Mouse (Mus musculus): ENCODE measurements at regions not wholly inside any gene's neighbourhood (a gene's known extent, or its start where the extent isn't known, plus 50 kb on each side); places are given as distances from the start of the nearest gene placed in this dataset.

DNA sequence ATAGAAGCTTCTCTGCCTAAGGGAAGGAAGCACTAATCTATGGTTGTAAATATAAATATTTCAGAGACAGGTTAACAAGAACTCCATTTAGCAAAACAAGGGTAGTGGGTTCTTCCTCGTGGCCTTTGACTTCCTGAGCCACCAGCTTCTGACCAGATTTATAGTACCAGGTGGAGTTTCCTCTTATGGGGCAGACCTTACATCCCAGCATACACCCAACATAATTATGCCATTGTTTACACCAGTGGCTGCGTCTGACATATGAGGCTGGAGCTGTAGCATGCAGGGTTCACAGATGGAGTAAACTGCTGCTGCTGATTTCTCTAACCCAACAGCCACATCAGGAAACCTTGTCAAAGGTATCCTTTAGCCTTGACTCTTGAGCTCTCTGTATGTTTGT is 75.5 kb downstream of the Trib2 start:
- DNase-seq (ENCODE audit: low spot score), result no peak

DNA sequence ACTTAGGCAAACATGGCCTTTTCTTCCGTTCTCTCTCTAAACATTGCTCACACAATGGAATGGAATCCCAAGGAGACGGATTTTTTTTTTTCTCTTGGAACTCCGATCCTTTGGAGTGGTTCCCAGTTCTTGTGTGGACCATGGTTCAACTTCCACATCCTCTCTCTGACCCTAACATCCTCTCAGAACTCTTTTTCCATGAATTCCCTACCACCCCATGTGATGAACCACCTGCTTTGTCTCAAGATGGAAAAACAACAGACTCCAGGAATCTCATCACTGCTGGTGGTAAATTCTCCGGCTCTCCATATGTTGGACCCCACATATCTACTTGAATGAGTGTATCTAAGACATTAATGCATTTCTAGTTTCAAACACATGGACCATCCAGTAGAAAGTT is 77.7 kb downstream of the Trib2 start:
- peak; percentile 73 for DNase-seq (ENCODE audit: low spot score)

DNA sequence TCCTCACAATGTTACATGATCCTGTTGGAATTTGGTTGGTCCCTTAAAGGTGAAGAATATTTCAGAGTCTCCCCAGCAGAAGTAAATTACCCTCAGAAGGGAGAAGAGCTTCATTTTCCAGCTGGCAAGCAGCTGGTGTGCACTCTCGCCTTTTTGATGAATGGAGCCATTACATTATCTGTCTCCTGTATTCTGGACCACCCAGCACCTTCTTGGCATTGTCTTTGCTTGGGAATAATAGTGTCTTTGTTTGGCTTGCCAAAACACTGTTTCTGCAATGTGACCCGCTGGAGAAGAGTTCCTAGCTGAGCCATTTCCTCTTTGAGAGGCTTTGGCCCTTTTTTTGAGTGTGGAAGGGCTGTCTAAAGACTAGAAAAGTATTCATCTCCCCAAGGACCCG is 85.5 kb downstream of the Trib2 start:
- no peak for DNase-seq (ENCODE audit: low spot score)

DNA sequence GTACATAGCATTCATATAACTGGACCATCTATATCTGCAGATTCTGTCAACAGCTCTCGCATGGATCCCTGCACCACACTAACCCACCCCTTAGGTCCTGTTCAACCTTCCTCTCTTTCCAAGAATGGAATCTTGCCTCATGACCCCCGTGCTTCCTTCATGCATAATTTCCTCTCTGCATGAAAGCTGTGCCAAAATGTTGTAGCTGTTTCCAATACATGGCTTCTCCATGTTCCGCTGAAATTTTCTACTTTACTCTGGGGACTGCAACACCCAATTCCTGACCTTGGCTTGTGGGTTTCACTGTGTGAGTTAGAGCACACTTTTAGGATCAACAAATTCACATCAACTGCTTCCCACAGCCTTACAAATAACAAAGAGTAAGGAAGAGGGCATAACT is 87.0 kb downstream of the Trib2 start:
- DNase-seq (ENCODE audit: low spot score), result no peak

DNA sequence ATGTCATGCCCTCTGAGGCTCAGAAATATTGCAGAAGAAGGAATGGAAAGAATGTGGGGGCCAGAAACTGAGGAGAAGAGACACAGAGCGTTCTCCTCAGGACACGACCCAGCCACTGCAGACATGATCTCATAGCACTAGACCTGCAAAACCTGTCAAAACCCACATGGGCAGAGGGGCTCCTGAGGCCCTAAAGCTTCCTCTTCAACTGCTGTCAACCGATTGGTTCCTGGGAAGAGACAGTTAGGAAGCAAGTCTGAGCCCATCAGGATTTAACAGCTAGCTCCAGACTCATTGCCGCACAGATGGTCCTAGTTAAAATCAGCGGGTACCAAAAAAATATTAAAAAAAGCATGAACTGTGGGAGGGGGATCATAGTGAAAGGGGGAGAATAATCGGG is 93.2 kb downstream of the Trib2 start:
- no peak for DNase-seq (ENCODE audit: low spot score)

DNA sequence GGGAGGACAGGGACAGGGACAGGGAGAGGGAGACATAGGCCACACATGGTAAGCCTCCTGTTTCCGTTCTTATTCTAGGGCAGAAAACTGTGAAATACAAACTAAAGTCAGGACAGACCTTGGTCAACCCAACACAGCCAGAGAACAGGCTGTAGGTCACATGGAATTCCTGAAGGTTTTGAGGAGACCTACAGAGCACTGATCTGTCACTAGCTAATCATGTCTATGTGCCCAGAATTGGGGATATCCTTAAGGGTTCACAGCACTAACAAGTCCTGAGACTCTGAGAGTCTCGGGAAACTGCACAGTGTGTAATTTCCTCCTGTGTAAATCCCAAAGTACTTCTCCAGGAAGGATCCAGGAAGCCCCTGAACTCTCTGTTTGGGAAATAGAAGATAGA is 94.6 kb downstream of the Trib2 start:
- no peak for DNase-seq (ENCODE audit: low spot score)

DNA sequence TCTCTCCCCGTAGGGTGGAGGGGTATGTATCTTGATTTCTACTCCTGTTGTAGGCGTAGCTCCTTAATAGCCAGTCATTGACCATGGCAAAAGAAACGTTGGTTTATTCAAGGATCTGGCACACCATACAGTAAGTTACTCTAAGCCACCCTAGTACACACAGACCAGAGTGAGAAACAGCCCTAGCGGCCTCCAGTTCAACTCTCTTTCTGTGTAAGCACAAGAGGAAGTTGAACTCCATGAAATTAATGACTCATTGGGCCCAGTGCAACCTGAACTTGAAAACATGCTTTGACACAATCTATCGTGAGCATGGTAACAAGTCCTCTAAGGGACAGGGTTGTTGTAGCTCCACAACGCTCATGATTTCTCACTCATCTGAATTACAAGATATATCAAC is 96.6 kb downstream of the Trib2 start:
- DNase-seq (ENCODE audit: low spot score), result no peak

DNA sequence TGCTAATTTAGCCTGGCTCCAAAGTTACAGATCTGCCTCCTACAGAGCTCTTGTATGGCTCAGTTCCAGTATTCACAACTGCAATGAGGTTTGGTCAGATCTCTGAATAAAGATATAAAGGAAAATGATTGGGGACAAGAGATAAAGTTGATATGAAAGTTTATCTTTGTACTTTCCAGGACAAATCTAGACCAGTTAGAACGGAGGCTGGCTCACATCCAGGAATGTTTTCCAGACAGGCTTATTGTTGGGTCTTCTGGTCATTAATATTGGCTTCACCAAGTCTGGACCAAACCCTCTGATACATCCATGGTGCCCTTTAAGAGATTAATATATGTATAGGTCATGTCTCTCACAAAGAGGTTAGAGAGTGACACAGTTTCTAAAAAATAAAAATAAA is 97.9 kb downstream of the Trib2 start:
- DNase-seq (ENCODE audit: low spot score), result peak; percentile 64

DNA sequence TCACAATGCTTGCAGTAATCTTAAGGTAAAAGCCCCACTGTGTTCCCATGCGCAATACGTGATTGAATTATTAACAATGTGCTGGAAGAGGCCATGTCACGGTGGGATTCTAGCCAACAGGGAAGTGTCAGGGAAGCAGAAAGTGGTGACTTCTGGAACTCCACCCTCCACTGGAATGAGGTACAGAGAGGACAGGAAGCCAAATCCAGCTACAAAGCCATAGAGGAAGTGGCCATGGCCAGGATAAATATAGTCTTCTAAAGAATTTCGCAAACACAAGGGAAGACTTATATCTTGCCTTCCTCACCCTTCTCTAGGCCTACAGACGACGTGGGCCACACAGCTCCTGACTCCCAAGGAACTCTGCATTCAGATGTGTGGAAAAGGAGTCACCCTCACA is 98.7 kb downstream of the Trib2 start:
- peak; percentile 81 for DNase-seq (ENCODE audit: low spot score)

DNA sequence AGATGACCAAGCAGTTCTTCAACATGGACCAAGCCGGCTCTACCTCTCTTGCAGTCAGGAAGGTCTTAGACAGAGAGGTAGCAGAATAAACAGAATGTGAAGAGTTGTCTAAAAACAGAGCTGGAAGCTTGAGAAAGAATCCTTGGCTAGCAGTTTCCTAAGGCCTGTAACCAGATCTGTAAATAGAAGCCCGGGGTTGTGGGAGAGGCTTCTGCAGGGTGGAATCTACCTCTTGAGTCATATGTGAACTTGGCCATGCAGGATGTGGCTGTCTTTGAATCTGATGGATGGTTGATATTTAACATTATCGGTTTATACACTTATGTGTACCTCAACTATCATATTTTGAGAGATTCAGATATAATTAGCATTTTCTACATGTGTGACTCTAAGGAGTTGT is 99.4 kb downstream of the Trib2 start:
- DNase-seq (ENCODE audit: low spot score), result no peak

DNA sequence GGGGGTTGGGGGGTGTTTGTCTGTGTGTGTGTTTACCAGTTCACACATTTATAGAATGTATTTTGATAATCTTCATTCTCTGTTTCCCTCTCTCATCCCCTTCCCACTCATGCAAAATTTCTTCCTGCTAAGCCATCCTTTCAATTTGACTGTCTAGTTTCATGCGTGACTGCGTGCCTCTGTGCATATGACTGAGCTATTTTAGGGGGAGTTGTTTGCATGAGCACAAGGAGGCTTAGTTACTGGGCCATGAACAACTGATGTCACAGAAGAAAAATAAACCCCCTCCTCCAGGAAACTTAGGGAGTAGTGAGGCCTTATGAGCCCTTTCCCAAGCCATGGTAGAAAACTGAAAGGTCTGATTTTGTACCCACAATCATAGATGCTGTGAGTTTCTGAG is 103.1 kb downstream of the Trib2 start:
- no peak for DNase-seq (ENCODE audit: low spot score)

DNA sequence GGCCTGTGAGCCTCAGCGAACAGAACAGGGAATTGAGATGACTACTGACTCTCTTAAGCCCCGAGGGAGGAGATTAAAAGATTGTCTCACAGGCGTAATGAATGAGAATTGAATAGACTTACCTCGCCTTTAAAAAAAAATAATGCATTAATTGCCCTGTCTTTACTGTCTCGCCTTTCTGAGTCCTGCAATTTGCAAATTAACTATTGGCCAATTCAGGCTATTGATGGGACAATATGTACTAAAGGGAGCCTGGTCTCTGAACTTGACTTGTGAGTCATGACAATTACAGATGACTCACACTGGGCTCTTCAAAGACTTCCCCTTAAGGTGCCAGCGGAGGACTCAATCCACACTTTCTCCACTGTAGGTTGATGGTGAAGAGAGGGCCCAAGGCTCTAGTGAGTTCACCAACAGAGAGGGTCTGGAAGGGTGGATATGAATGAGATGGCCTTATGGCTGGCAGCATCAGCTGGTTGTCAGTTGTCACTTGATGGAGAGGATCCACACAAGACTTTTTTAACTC is 109.1 kb downstream of the Trib2 start:
- no peak for DNase-seq (ENCODE audit: low spot score)

DNA sequence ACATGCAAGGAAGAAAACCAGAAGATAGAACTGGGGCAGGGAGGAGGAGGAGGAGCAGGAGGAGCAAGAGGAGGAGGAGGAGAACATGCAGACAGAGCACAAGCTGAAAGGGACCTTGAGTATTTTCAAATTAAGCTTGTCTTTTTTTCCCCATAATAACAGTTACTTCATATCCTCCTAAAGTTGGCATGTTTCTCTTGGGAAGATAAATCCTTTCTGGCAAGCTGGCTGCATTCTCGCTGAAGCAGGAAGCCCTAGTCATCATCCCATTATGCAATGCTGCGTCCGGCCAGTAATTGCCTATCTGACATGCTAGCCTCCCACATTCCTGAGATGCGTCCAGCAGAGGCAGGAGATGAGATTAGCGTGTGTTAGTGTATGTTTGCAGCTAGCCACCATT is 112.3 kb downstream of the Trib2 start:
- DNase-seq (ENCODE audit: low spot score), result peak; percentile 91

DNA sequence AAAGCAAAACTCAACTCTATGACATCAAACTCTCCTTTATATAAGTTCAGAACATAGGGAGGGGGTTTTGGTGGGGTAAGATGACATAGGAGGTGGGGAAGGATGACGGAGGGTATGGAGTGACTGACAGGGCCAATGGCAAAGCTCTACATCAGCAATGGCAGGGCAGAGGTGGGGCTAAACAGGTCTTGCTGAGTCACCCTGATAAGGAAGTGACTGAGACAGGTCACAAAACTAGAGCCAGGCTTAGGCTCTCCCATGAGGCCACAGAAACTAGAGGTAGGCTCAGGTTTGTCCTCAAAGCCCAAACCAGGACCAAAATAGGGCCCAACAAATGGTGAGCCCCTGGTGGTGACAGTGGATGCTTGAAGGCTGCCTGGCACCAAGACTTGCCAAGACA is 114.6 kb downstream of the Trib2 start:
- no peak for DNase-seq (ENCODE audit: low spot score)

DNA sequence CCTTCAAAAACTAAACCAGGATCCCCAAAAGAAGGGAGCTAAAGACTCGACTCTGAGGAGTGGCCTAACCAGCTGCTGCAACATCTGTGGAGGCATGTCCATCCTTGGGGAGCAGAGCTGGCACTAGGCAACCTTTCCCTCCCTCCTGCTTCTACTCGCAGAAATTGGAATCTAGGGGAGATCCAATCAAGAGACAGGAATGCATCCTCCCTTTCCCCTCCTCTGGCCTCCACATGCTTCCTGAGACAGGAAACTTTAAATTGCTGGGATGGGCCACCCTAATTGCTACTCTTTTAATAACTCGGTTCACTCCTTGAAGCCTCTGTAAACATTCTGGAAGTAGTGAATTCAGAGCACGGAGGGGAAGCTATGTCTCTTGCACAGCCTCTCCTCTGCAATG is 117.9 kb downstream of the Trib2 start:
- no peak for DNase-seq (ENCODE audit: low spot score)

DNA sequence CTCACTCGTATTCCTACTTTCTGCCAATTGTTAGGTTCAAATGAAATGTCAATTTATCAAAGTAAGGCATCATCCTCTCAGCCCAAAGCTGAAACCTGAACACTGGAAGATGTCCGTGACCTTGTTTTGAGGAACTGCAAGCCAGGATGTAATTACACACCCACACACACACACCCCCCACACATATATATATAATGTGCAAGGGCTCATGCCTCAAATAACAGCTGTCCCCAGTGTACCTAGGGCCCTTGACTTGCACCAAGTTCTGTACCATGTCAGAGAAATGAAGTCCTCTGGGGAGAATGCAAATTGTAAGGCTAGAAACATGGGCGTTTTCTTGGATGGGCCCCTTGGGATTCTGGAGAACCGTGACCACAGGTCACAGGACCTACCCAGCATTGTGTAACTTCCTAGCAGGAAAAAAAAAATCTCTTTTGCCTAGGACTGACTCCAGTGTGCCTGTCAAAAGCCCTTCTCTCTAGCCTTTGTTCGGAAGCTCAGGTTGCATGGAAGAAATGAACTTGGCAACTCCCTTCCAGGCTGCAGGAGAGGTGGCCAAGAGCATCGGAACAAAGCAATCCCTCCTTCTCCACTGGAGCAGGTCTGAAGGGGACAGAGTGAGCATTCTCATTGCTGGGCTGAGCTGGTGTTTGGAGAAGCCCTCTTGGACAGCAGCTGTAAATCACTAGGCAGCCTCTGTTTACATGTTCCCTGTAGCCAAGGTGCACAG is 118.5 kb downstream of the Trib2 start:
- DNase-seq (ENCODE audit: low spot score), result no peak

DNA sequence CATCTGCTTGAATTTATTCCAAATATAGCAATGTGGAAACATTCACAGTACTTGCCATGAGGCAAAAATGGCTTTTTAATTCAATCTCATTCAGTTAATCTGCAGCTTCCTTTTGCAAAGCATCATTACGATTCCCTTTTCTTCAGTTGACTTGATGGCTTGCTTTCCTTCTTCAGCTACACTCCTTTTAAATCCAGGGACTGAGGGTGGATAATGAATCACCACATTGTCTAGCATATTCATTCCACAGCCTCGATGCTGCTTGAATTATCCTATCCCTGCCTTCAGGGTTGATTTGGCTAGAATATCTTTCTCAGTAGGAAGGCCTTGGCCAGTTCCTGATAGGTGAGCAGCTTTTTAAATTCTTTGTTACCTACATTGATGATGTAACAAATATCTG is 128.4 kb downstream of the Trib2 start:
- DNase-seq (ENCODE audit: low spot score), result no peak

DNA sequence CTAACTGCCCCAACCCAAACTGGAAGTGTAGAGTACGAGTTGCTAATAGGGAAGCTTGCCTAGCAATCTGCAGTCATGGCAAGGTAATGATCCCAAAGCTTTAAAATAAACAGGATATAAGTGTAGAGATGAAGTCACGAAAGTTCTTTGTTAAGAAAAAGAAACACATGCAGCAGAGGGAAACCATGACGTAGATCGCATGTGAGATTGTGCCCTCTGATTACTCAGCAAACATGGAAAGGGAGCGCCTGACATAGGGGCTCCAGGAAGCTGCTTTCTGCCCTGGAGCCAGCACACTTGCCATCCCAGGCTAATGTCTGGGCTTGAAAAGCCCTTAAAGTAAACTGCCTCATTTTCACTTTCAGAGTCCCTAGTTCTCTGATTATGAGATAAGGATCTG is 132.4 kb downstream of the Trib2 start:
- DNase-seq (ENCODE audit: low spot score), result peak; percentile 63

DNA sequence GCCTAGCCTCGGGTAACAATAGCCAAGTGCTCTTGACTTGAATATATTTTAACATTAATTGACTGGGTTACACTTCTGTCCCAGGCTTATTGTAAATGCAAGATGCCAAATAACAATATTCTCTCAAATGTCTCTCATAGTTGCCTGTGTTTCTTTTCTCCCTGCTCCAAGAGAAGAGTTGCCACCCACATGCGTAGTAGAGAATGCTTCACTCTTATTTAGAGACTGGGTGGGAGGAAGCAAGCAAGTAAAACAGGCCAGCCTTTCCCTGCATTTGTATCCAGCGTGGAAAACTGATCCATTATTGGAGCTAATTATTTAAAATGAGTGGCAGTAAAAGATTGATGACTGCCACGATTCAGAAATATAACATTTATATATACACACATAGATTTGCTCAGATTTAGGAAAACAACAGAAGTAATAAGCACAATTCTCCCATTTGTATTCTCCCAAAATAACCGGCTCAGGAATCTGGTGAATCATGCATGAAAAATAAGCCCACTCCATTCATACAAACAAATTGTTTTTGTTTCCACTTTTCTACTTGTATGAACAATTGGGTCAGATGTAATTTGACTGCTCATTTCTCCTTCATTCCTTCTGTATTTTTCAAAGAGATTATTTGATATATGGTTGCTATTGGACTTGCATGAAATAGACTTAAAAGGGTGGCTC is 134.9 kb downstream of the Trib2 start:
- DNase-seq (ENCODE audit: low spot score), result no peak

DNA sequence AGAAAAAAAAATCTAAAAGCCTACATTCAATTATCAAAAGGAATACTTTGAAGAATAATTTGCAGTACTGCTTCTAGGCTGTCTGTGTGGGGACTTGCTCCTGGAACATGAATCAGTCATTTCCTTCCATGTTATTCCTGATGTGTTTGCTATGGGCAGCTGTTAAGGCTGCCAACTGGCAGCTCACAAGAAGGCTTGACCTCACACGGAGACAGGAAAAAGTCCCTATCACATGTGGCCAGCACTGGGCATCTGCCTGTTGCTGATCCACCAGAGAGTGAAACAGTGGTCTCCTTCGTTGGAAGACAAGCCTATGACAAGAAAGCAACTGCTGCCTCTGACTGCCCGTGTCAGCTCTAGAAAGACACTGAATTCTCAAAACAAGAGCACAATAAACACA is 140.6 kb downstream of the Trib2 start:
- no peak for DNase-seq (ENCODE audit: low spot score)

DNA sequence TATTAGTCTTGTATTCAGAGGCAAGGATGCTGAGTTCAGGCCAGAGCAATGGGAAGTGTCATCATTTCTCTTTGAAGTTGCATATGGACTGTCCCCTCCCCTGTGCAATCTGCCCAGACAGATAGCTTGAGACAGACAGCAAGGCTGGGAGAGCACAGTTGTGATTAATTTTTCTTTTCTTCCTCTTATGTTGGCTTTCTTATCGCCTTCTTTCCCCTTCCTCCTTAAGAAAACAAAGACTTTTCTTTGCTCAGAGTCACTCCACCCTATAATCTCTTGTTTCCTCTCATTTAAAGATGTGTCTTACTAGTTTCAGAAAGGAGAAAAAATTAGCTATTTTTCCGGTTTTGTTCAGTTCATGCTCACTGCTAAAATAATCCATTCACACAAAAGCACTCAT is 157.0 kb downstream of the Trib2 start:
- no peak for DNase-seq (ENCODE audit: low spot score)

DNA sequence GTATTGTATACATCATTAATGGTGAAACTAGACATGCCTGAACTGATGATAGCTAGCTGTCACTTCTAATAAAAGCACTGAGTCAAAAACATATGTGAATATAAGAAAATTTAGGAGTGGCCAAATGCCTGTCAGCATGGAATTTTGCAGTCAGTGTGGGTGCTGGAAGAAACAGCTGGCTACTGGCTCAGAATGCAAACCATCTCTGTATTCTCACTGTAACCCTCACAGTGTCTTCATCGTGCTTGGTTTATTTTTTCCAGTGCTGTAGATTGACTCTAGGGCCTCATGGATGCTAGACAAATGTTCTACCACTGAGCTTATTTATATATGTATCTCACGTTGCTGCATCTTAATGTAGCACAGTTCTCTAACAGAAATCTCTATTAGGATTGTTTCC is 157.4 kb downstream of the Trib2 start:
- DNase-seq (ENCODE audit: low spot score), result no peak

DNA sequence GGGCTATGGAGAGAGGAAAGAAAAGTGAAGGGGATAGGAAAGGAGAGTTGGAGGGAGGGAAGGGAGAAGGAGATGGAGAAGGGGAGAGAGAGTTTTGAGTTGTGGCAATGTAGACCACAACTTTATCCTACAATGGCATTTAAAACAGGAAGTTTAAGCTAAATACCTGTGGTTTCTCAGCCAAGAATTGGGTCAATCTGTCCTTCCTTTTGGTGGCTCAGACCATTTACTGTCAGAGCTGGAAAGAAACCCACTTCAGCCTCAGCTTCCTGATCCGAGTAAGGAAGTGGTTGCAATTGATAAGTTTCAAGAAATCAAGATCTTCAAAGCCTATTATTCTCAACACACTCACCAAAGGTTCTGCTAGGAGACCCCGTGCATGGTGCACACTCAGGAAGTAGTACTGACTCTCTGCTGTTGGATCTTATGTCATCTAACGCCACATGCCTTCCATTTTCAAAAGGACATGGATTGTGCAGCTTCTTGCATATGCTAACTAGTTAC is 158.9 kb downstream of the Trib2 start:
- no peak for DNase-seq (ENCODE audit: low spot score)

DNA sequence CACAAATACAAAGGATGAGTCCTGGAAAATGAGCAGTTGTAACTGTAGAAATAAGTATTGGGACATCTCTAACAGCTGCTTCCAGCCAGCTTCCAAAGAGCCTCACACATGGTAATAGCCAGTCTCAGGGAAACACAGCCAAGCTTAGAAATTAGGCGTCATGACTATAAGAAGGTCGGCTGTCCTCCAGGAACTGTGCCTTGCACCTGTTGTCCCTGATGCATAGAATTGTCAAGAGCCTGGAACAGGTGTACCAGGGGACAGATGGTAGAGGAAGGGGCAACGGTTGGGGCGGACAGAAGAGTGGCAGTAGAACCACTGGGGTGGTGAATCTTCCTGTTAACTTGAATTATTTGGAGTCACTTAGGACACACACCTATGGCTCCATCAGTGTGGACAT is 162.1 kb downstream of the Trib2 start:
- DNase-seq (ENCODE audit: low spot score), result no peak
